Mouse (Mus musculus) liver, postnatal 0 days (tissue): ENCODE measurements around the gene Rin3. TPM values are rescaled to one million over a fixed set of nuclear protein-coding genes. Genes with fewer than 3 reads are reported as not detected.

Source experiments
- ATAC-seq: fragments of 200-750 bp; cut with Nextera tagmentation; 2 replicates; pipeline ENCODE4 v1.8.0; 2017; ENCODE audit warnings: mild to moderate bottlenecking, moderate library complexity
- DNase-seq: peaks from one replicate; pipeline ENCODE4 v3.0.0-alpha.2; 2016
- H3K27ac ChIP-seq: fragments of 300-500 bp; sonication (generic); 2 replicates; pipeline ENCODE4 v1.5.1; 2014; ENCODE audit warnings: antibody characterized with exemption, moderate library complexity, mild to moderate bottlenecking, low read depth
- H3K27me3 ChIP-seq: fragments of 300-500 bp; sonication (generic); 2 replicates; pipeline ENCODE4 v1.6.1; 2014; ENCODE audit warnings: low read length, control low read depth, mixed read lengths; ENCODE audit not compliant: insufficient read depth
- H3K36me3 ChIP-seq: fragments of 300-500 bp; sonication (generic); replicated peaks from 2 replicates; pipeline ENCODE4 v1.6.1; 2014; ENCODE audit warnings: mild to moderate bottlenecking, control low read depth, low read length, moderate library complexity, mixed read lengths; ENCODE audit not compliant: insufficient read depth
- H3K4me1 ChIP-seq: fragments of 300-500 bp; sonication (generic); 2 replicates; pipeline ENCODE4 v1.6.1; 2014; ENCODE audit warnings: antibody characterized with exemption, mild to moderate bottlenecking, control low read depth; ENCODE audit not compliant: insufficient read depth
- H3K4me2 ChIP-seq: fragments of 300-500 bp; sonication (generic); 2 replicates; pipeline ENCODE4 v1.6.1; 2014; ENCODE audit warnings: low read depth, mild to moderate bottlenecking, low read length, moderate library complexity, mixed read lengths
- H3K4me3 ChIP-seq: fragments of 300-500 bp; sonication (generic); 2 replicates; pipeline ENCODE4 v1.5.1; 2014; ENCODE audit warnings: low read depth, low read length
- H3K9ac ChIP-seq: fragments of 300-500 bp; sonication (generic); replicated peaks from 2 replicates; pipeline ENCODE4 v1.6.1; 2014; ENCODE audit warnings: mild to moderate bottlenecking, moderate library complexity
- H3K9me3 ChIP-seq: fragments of 300-500 bp; sonication (generic); 2 replicates; pipeline ENCODE4 v1.6.1; 2016; ENCODE audit warnings: mild to moderate bottlenecking, control low read depth, low read length, mixed read lengths
- CTCF ChIP-seq: sonication (generic); IDR thresholded peaks from 2 replicates; pipeline ENCODE4 v1.5.1; 2016; ENCODE audit warnings: antibody characterized with exemption, low read depth
- EP300 ChIP-seq: IDR thresholded peaks from 2 replicates; pipeline ENCODE4 v1.6.1; 2016; ENCODE audit warnings: antibody characterized with exemption, low read depth, mild to moderate bottlenecking
- WGBS: fragments of 180-500 bp; shearing (Covaris S2); extraction: QIAGEN DNeasy Blood & Tissue Kit; methylation state at CpG from one replicate; pipeline ENCODE4 v1.1.7; 2014; ENCODE audit not compliant: insufficient replicate concordance; 5-methylcytosine and 5-hydroxymethylcytosine counted together
- polyA plus RNA-seq: library from polyadenylated mRNA; unstranded; fragments of >200 nt; fragmentation: Nextera tagmentation; extraction: Ambion mirVana; gene quantifications from 2 replicates; pipeline ENCODE4 v1.2.1, GENCODE M21; 2015

The Rin3 gene
- polyA plus RNA-seq, 1 experiment from 2014 or later, result 10.0 TPM

DNA sequence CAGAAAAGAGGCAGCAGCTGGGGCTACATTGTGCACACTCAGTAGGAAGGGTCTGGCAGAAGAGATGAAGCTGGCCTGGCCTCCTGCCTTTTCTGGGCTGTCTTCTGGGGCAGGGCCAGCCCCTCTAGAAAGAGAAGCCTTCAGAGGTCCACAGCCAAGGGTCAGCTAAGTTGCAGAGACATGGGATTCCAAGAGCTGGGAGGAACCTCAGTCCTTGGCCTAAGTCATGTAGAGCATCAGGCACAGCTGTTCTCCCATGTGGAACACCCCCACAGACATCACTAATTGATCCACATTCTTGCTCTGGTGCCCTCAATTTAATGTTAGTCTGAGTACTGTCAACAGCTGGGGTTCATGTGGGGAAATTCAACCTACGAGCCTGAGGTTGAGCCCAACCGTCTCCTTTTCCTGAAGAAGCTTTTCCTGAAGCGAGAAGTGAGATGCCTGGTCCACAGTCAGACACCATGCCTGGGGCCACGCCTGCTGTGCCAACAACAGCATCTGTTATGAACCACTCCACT, 20.0 kb downstream of the Rin3 start:
- ATAC-seq (no peak), DNase-seq (peak; percentile 16)
- Histone ChIP-seq H3K36me3 (0 out of 2 replicates have a peak, but pooled peaks cover 2% of the 10 kb centered on the region), H3K9ac (peak overlapping the region; percentile 38), H3K4me3 (no peak overlapping the region), H3K27ac (peak overlapping the region; percentile 72), H3K9me3 (no peaks in the 10 kb centered on the region), H3K4me2 (peak overlapping the region; percentile 11; the same call in 1 of the 2 replicates), H3K4me1 (peaks cover 68% of the 10 kb centered on the region), H3K27me3 (no peaks in the 10 kb centered on the region)
- WGBS, result 46% methylated on average over 4 of the region's 4 CpGs
- TF ChIP-seq CTCF (no peak), EP300 (no peak)

- TF ChIP-seq CTCF (no peak), EP300 (no peak)
- Histone ChIP-seq H3K9ac (no peak overlapping the region), H3K4me1 (peaks cover 72% of the 10 kb centered on the region), H3K36me3 (0 out of 2 replicates have a peak, but pooled peaks cover 2% of the 10 kb centered on the region), H3K27me3 (no peaks in the 10 kb centered on the region), H3K27ac (peak overlapping the region; percentile 72; the same call in 1 of the 2 replicates), H3K9me3 (no peaks in the 10 kb centered on the region), H3K4me3 (no peak overlapping the region), H3K4me2 (no peak overlapping the region)
- no peak for ATAC-seq
- WGBS, result 48% methylated on average over 7 of the region's 7 CpGs
- DNase-seq, result no peak
Measured at GRCm38 (mm10) chr12:102303867-102304266, 21.0 kb downstream of the Rin3 start.

GRCm38 (mm10) chr12:102305069-102305836, 22.4 kb downstream of the Rin3 start:
- TF ChIP-seq CTCF, result no peak
- TF ChIP-seq EP300, result no peak
- ATAC-seq, result peak; percentile 86
- Histone ChIP-seq H3K27ac (peak overlapping the region; percentile 72), H3K4me3 (no peak overlapping the region), H3K4me1 (peaks cover 79% of the 10 kb centered on the region), H3K4me2 (peak overlapping the region; percentile 22), H3K9ac (no peak overlapping the region), H3K36me3 (no peaks in the 10 kb centered on the region), H3K9me3 (no peaks in the 10 kb centered on the region), H3K27me3 (no peaks in the 10 kb centered on the region)
- DNase-seq, result no peak
- 53% methylated on average over 10 of the region's 10 CpGs for WGBS

GRCm38 (mm10) chr12:102308001-102308456, 25.2 kb downstream of the Rin3 start:
- Histone ChIP-seq H3K9me3 (no peaks in the 10 kb centered on the region), H3K27me3 (no peaks in the 10 kb centered on the region), H3K4me1 (peaks cover 63% of the 10 kb centered on the region), H3K36me3 (peaks cover 4% of the 10 kb centered on the region), H3K27ac (peak overlapping the region; percentile 34; the same call in 1 of the 2 replicates), H3K4me2 (no peak overlapping the region), H3K9ac (no peak overlapping the region), H3K4me3 (no peak overlapping the region)
- DNase-seq, result peak; percentile 60
- no peak for ATAC-seq
- WGBS, result 49% methylated on average over 6 of the region's 6 CpGs
- TF ChIP-seq CTCF (no peak), EP300 (no peak)

DNA sequence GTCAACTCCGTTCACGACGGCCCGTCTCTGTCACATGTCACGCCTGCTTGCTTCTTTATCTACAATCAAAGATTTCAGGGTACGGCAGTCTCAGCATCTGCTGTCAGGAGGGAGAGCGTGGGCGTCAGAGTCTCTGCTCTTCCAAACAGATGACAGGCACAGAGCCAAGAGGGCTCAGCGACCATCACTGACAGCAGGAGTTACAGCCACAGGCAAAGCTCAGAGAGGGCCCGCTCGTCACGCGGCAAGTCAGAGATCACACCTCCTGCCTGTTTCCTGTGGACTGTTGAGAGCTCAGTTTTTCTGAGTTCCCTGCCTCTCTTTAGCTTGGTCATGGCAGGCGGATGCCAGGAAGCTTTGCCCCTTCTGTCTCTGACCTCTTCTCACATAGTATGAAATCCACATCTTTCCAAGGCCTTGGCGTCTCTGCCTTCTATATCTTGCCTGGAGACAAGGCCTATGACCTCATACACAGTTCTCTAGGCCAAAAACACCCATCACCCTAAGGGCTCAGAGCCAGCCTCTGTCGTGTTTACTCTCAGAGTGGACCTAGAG, 25.7 kb downstream of the Rin3 start:
- peak overlapping the region; percentile 34 for H3K27ac ChIP-seq
- H3K9ac ChIP-seq, result no peak overlapping the region
- H3K4me1 ChIP-seq, result peaks cover 58% of the 10 kb centered on the region
- no peak overlapping the region for H3K4me3 ChIP-seq
- H3K9me3 ChIP-seq, result no peaks in the 10 kb centered on the region
- peaks cover 8% of the 10 kb centered on the region for H3K36me3 ChIP-seq
- no peak overlapping the region for H3K4me2 ChIP-seq
- ATAC-seq (peak; percentile 18; the same call in 1 of the 2 replicates), DNase-seq (peak; percentile 54)
- TF ChIP-seq EP300 (no peak), CTCF (no peak)
- 32% methylated on average over 16 of the region's 16 CpGs for WGBS
- no peaks in the 10 kb centered on the region for H3K27me3 ChIP-seq
